Mouse (Mus musculus) brain, embryonic 14.5 days (tissue): ENCODE measurements at regions not wholly inside any gene's neighbourhood (a gene's known extent, or its start where the extent isn't known, plus 50 kb on each side); places are given as distances from the start of the nearest gene placed in this dataset.

Experiments
- DNase-seq: peaks from one replicate; pipeline ENCODE4 v3.0.0-alpha.2; 2011; ENCODE audit warnings: low read depth
- CTCF ChIP-seq: fragments of 200-500 bp; IDR thresholded peaks from 2 replicates; pipeline ENCODE4 v1.5.1; 2012; ENCODE audit warnings: inconsistent platforms, mild to moderate bottlenecking, moderate library complexity, borderline replicate concordance; ENCODE audit not compliant: insufficient read depth, insufficient read length; ENCODE audit errors: extremely low read depth
- POLR2A ChIP-seq: fragments of 200-500 bp; IDR thresholded peaks from 2 replicates; pipeline ENCODE4 v1.6.1; 2012; ENCODE audit warnings: mild to moderate bottlenecking, inconsistent platforms, borderline replicate concordance; ENCODE audit not compliant: poor library complexity, insufficient read depth, insufficient read length, severe bottlenecking; ENCODE audit errors: extremely low read depth

DNA sequence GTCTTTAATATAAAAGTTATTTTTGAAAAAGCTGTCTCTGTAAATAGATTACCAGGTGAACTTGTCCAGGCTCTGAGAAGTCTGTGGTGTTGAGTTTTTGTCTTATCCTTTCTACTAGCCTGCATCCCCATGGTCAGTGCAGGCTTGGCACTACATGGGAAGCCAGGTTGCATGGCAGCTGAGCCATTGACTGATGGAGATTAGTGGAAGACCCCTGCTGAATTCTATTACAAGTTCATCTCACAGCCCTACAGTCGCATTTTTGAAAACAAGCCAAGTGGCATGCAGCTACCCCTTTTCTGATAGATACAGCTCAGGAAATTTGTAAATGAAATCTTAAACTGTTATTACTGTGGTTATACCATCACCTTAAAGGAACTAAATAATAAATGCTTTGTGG lies 101.2 kb upstream of the Fam184a start:
- TF ChIP-seq CTCF: no peak
- TF ChIP-seq POLR2A: no peak
- DNase-seq: peak; percentile 43

DNA sequence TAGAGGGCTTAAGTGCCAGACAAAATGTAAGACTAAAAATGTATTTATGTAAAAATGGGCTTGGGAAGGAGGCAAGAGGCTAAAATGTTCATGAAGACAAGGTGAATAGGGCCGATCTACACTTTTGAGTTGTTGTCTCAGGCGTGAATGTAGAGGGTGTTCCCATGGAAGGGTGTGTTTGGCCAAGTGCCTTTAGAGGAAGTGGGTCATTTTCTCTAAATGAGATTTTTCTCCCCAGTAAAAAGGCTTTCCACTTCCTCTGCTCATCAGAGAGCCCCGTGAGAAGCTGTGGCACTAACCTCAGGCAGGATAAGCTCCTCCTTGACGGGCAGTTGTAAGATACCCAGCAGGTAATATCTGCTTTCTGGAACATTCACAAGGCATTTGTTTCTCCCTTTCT lies 99.6 kb upstream of the Fam184a start:
- no peak for DNase-seq
- TF ChIP-seq CTCF: no peak
- no peak for TF ChIP-seq POLR2A

DNA sequence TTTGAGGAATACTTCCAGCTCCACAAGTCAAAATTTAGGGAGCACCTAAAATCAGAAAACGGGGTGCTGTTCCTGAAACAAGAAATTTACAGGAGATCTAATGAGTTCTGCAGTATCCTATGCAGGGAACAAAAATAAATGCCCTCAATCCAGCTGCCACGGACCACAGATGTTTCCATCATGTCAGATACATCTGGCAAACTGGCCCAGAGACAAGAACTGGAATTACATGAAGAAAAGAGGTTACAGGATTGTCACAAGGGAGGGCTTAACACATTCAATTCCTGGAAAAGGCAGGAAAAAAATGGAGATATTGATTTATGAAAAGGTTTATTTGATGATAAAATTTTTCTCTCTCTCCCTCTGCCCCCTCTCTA lies 62.3 kb upstream of the Fam184a start:
- TF ChIP-seq POLR2A (no peak), CTCF (no peak)
- no peak for DNase-seq

DNA sequence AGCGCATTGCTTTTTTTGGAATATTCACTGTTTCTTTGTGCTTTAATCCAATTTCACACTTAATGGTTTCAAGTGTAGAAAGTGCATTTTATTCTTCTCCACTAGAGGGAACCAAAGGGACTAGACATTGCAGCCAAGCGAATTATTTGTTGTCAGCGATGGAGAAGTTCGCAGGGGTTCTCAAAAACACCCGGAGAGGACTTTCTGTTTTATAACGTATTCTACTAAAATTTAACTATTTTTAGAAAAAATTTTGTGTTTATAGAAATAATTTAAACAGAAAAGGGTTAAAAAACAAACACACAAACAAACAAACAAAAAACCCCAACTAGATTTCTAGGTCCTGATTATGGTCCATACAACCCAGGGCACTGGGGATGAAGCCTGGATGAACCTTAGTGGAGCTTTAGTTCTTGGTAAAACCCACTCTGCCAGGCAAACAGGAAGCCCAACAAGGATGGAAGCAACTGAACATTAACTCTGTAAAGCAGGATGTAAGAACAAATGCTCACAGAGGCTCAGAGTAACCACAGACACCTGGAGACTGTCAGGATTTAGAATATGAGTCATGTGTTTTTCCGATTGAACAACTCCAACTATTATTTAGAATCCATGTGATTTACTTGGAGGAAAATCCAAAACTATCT lies 61.8 kb upstream of the Fam184a start:
- DNase-seq: peak; percentile 81
- TF ChIP-seq POLR2A (no peak), CTCF (peak; percentile 52; the same call in 1 of the 2 replicates)

DNA sequence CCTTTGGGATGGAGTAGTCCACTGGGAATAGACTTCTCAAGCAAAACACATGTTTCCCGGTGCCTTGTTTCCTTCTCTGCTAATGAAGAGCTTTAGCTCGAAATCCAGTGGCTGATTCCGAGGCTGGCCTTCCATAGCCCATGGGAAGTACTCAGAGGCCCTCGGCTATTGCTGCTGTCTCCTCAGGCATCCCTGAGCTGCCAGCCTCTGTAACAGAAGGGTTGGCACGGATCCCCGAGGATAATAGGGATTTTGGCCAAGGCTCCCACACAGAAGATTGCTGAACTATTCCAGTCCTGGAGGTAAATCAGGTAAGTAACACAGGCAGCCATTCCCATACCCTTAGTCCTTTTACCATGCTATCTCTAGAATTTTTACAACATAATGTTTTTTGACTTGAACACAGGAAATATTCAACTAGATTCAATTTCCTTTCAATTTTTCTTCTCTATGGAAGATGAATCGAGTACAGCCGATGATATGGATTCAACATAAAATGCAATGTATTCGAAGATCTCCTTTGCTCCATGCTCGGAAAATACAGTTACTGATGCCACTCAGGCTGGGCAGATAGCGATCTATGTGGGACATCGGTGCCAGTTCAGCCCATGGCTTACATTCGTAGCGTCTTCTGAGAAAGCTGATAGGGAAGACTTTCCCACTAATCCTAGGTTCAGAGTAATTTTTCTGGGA lies 61.1 kb upstream of the Fam184a start:
- peak; percentile 57 for DNase-seq
- TF ChIP-seq POLR2A (no peak), CTCF (no peak)

DNA sequence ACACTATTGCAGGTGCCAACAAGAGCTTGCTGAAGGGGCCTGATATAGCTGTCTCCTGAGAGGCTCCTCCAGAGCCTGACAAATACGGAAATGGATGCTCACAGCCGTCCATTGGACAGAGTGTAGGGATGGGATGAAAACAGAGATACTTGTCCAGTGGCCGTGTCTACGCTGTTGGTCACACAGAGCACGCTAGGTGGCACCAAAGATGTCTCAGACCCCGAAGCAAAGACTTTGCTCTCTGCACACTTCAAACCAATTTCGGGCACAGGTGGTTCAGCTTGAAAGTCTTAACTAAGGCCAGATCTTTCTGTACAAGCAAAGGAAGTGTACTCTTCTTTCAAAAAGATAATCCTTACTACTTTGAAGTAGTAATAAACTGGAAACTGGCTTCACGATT lies 55.8 kb upstream of the Fam184a start:
- DNase-seq: no peak

DNA sequence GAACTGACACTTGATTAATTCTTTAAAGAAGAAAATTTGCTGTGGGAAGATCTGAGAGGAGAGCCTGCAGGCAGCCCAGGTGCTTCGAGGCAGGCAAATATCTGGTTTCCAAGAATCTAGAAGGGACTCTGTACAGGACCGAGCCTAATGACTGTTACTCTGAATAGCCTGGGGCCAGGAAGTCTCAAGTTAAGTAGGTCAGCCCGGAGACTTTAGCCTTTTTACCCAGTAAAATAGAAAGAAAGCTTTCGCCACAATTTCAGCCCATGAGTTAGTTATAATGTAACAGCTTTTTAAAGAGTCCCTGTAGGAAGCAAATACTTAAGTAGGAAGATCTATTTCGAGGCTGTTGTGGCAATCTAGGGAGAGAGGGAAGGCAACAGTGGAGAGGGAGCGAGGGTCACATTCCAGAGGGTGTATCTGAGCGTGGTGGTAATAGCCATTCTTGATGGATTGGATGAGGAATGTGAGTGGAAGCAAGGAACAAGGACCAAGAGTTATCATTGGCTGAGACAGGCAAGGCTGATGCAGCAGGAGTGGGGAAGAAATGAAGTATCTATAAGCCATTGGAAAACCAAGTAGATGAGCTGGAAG lies 50.2 kb upstream of the Fam184a start:
- DNase-seq: no peak
- no peak for TF ChIP-seq CTCF
- no peak for TF ChIP-seq POLR2A

More for the DNA sequence above, 55.8 kb upstream of the Fam184a start:
- TF ChIP-seq CTCF (peak; percentile 34; the same call in 1 of the 2 replicates), POLR2A (no peak)
